Mouse (Mus musculus) macrophage (primary cell): Measurements from ENCODE around the gene Abcb1a. TPM values are rescaled to one million over a fixed set of nuclear protein-coding genes. Genes with fewer than 3 reads are reported as not detected.

Source experiments
- H3K27ac ChIP-seq: fragments of 350-480 bp; formaldehyde crosslinking; 2 replicates; pipeline ENCODE4 v1.9.0; 2021
- H3K36me3 ChIP-seq: fragments of 350-480 bp; formaldehyde crosslinking; 2 replicates; pipeline ENCODE4 v1.9.0; 2021; ENCODE audit errors: inconsistent target
- H3K4me3 ChIP-seq: fragments of 350-480 bp; formaldehyde crosslinking; 2 replicates; pipeline ENCODE4 v1.9.0; 2021; ENCODE audit errors: inconsistent target
- H3K79me2 ChIP-seq: fragments of 350-480 bp; formaldehyde crosslinking; 2 replicates; pipeline ENCODE4 v1.9.0; 2021; ENCODE audit errors: inconsistent target
- WGBS: methylation state at CpG from one replicate; pipeline ENCODE4 v1.1.7; 2026; ENCODE audit warnings: inconsistent platforms; ENCODE audit not compliant: missing documents; 5-methylcytosine and 5-hydroxymethylcytosine counted together
- polyA plus RNA-seq: library from polyadenylated mRNA; stranded (reverse); fragments of 250-400 nt; gene quantifications from 3 replicates; pipeline ENCODE4 v1.2.4, GENCODE M21; 2018; ENCODE audit warnings: inconsistent platforms
- total RNA-seq, 78 experiments: library from RNA; depleted of rRNA; stranded (reverse); fragments of 250-400 nt; gene quantifications; 1 replicate in 9 of 78; 2 replicates in 24 of 78; 3 replicates in 43 of 78; 4 replicates in 2 of 78; pipeline ENCODE4 v1.2.4; 2018; ENCODE audit warnings: inconsistent platforms in 56 of 78

Gene Abcb1a
- total RNA-seq (2018; cell fraction: chromatin; rRNA removed), result 10 to 100 TPM in 4 of 26 experiments, 1 to 10 TPM in 20, under 1 TPM in 2; 0.62 to 13.2 (median 4.6) TPM
- 1 to 10 TPM; 2.9 to 9.4 (median 7.0) TPM for total RNA-seq (2018; cell fraction: cytosol; rRNA removed)
- 10 to 100 TPM in 6 of 26 experiments, 1 to 10 TPM in 20; 5.2 to 11.7 (median 8.4) TPM for total RNA-seq (2018; cell fraction: nucleus; rRNA removed)
- polyA plus RNA-seq, result 7.6 to 8.1 TPM (median 7.8 TPM) in 3 replicates

DNA sequence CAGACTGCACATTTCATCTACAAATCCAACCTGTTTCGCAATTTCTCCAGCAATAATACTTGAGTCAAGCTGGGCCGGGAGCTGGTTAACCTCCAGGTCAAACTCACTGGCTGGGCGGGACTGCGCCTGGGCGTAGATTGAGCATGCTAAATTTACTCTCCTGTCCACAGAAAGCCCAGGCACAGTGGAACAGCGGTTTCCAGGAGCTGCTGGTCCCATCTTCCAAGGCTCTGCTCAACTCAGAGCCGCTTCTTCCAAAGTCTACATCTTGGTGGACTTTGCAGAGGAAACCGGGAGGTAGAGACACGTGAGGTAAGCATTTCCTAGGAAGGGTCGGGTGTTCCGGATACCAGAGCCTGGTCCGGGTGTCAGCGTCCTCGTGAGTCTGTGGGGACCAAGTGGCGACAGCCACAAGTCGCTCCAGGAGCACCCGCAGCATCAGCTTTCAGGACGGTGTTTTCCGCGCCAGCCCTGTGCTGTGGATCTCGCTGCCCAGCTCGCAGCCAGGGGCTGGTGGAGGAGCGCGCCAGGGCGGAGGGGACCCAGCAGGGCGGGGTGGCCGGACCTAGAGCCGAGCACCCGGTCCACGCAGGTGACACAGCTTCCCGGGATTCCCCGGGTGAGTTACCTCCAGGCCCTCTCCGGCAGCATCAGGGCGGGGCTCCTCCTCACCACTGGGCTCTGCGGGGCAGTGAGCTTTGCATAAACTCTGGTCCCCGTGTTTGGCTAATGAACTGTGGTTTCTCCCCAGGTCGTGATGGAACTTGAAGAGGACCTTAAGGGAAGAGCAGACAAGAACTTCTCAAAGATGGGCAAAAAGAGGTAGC lies at the start of gene Abcb1a:
TSS of gene Abcb1a (plus strand) at position 167 of the 827 bp plus-strand sequence.
- WGBS, result 5% methylated on average over 37 of the region's 37 CpGs
- Histone ChIP-seq H3K79me2 (no peaks in the 10 kb centered on the region), H3K36me3 (no peaks in the 10 kb centered on the region), H3K4me3 (peak within 1 kb of the TSS; percentile 43), H3K27ac (no peak within 1 kb of the TSS)

DNA sequence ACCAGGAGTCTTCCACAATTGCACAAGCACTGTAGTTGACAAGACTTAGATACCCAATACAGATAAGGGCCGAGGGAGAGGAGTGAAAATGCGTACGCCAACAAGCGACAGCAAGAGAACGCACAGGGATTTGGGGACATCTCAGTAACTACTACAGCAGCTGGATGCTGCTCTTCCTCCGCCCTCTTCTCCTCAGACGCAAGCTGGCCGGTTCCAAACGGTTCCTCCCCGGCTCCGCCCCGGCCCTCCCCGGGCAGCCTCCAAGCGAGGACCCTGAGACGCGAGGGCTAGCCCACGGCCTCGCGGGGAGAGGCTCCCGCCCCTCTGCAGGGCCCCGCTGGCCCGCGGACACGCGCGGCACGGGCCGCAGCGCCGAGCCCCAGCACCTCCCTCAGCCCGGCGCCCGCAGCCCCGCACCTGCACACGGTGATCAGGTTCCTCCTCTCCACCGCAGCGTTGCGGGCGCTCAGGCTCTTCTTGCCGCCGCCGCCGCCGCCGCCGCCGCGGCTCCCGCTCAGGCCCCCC lies 37.7 kb upstream of the Abcb1a start:
- 2% methylated on average over 38 of the region's 49 CpGs for WGBS
- peak overlapping the region; percentile 28 for H3K4me3 ChIP-seq
- H3K27ac ChIP-seq, result no peak overlapping the region
- no peaks in the 10 kb centered on the region for H3K36me3 ChIP-seq
- H3K79me2 ChIP-seq, result no peaks in the 10 kb centered on the region

DNA sequence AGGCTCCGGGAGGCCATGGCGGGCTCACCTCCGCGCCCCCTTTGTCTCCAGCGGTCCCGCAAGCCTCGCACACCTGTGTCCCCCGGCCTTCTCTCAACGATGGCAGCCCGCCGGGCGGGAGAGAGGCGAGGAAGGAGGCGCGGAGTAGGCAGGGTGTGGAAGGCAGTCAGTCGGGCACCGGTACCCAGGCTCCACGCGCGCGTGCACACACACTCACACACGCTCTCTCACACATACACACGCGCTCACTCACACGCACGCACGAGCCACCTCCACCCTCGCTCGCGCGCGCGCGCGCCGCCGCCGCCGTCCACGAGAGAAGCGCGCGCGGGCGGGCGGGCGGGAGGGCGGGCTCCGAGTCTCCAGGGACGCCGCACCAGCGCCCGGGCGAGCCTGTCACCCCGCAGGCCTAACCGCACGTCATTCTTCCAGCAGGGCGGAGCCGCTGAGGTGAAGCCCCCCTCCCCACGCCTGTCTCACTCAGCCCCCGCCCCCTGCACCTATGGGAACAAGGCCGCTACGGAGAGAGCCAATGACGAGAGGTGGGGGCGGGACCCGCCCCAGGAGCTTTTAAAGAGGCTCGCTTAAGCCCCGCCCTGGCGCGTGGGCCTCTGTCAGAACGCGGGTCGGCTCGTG lies 37.2 kb upstream of the Abcb1a start, which contains the start of gene Rundc3b:
TSS of gene Rundc3b (minus strand) at position 357 of the 636 bp plus-strand sequence.
- H3K4me3 ChIP-seq, result peak within 1 kb of the TSS; percentile 28
- no peaks in the 10 kb centered on the region for H3K36me3 ChIP-seq
- no peaks in the 10 kb centered on the region for H3K79me2 ChIP-seq
- under 1% methylated on average over 54 of the region's 74 CpGs for WGBS
- no peak within 1 kb of the TSS for H3K27ac ChIP-seq

DNA sequence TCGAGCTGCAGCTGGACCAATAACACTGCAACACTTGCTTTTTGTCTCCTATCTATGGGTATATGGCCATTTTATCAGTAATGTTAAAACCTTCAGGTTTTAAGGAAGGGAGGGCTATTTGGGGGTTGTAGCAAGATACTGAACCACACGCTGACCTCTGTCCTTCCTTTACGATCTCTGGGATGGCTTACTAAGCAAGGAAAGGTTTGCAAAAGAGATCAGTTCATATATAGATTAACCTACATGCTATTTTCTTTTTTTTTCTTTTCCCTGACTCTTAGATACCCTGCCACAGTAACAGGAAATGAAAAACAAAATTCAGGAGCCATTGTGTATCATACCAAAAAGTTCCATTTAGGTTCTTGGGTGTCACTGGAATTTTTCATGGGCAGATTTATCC lies 27.0 kb upstream of the Abcb1a start:
- Histone ChIP-seq H3K79me2 (no peaks in the 10 kb centered on the region), H3K36me3 (no peaks in the 10 kb centered on the region), H3K27ac (no peak overlapping the region), H3K4me3 (no peak overlapping the region)
- 100% methylated on average over 3 of the region's 3 CpGs for WGBS

DNA sequence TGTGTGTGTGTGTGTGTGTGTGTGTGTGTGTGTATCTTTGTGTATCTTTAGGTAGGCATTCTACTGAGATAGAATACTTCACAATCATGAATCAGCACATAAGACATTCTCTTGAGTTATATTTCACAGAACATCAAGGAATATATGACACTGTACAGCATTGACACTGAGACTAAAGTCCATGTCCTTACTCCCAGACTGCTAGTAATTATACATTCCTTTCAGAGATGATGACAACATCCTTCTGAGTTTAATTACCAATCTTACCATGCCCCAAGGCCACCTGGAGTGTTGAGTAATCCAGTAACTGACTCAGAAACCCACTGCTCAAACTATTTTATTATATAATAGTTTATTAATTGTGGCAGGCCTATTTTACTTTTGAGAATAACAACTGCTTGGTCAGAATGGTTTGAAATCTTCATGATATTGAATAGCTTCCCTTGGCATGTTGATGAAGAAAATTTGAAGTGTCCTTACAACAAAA lies 25.3 kb upstream of the Abcb1a start:
- Histone ChIP-seq H3K79me2 (no peaks in the 10 kb centered on the region), H3K36me3 (no peaks in the 10 kb centered on the region)

DNA sequence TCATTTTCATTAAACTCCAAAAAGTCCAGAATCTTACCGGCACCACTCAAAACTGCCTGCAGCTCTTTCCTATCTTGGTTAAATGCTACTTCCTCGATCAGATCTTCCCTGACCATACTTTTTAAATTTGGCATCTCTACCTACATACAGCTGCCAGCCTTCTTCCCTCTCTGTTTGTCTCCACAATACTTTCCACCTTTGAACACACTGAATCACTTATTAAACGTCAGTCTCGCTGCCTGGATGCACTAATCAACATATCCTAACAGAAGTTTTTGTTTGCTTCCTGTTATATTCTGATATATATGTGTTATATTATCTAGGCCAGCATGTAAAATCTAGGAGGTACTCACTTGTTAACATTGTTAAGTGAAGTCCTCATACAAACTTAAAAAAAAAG lies 11.6 kb upstream of the Abcb1a start:
- H3K27ac ChIP-seq, result no peak overlapping the region
- 66% methylated on average over 4 of the region's 4 CpGs for WGBS
- H3K4me3 ChIP-seq, result no peak overlapping the region
- H3K36me3 ChIP-seq, result no peaks in the 10 kb centered on the region
- H3K79me2 ChIP-seq, result no peaks in the 10 kb centered on the region

More for the DNA sequence above, 25.3 kb upstream of the Abcb1a start:
- Histone ChIP-seq H3K4me3 (no peak overlapping the region), H3K27ac (no peak overlapping the region)

DNA sequence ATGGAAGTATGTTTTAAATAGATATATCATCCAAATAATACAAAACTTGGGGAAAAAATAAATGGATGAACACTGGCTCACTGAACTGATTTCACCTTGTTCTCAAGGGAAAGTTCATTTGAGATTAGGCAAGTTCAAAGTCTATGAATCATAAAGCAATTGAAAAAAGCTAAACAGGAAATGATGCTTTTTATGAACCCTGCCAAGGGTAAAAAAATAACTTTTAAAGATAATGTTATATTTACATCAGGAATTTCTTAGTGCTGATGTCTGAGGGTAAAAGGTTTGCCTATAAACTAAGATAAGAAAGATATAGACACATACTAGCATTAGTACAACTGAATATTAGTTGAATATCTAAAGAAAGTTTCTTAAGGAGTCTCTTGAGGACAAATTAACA lies 11.1 kb upstream of the Abcb1a start:
- no peaks in the 10 kb centered on the region for H3K36me3 ChIP-seq
- H3K4me3 ChIP-seq, result no peak overlapping the region
- H3K27ac ChIP-seq, result no peak overlapping the region
- no peaks in the 10 kb centered on the region for H3K79me2 ChIP-seq

DNA sequence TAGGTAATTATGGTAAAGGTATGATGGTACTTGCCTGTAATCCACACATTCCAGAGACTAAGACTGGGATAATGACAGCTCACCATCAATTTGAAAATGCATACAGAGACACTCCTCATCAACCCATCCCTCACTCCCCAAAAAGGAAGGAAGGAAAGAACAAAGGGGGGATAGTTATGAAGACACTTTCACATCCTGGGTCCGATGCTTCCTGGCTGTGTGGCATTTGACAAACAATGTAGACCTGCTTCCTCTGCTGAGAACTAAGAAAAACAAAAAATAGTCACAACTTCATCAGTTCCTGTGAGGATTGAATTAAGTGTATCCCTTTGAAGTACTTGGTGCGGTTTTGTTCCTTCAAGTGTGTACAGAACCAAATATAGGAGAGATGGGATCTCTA lies 7.8 kb upstream of the Abcb1a start:
- Histone ChIP-seq H3K36me3 (no peaks in the 10 kb centered on the region), H3K79me2 (no peaks in the 10 kb centered on the region), H3K27ac (no peak overlapping the region), H3K4me3 (no peak overlapping the region)
- WGBS, result 90% methylated on average over 2 of the region's 2 CpGs

DNA sequence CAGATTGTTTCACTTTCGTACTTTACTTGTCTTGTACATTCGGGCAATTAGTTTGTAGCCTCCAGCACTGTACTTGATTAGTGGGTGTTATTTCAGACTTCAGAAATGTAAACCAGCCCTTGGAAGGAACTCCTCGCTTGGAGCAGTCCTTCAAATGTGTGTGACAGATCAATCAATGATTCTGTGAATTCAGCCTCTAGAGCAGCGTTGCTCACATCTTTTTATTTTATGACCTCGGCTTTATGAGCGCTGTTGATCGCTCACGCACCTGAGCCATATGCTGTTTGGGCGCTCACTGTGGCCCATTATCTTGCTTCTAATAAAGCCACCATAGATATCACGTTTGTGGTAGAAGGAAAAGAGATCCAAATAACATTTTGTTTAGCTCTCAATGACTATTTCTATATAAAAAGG lies 868 bp downstream of the Abcb1a start:
- no peak overlapping the region for H3K27ac ChIP-seq
- WGBS, result 67% methylated on average over 10 of the region's 10 CpGs
- H3K4me3 ChIP-seq, result peak overlapping the region; percentile 43
- H3K36me3 ChIP-seq, result no peaks in the 10 kb centered on the region
- no peaks in the 10 kb centered on the region for H3K79me2 ChIP-seq

DNA sequence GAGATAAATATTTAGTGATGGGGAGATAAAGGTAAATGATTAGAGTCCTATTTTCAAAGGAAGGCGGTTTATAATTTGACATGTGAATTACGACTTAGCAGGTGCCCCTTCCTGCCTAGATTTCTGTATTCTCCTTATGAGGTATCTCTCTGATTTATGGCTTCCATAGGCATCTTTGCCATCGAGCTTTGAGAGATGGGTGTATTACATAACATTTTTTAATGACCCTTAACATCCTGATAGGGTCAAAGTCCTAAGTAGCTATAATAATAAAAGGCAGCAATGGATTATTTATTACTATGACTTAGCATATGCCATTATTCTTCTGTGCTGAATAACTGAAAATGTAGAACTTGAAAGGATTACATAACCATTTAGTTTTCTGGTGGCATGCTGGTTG lies 4.8 kb downstream of the Abcb1a start:
- WGBS, result 61% methylated on average over 3 of the region's 3 CpGs

DNA sequence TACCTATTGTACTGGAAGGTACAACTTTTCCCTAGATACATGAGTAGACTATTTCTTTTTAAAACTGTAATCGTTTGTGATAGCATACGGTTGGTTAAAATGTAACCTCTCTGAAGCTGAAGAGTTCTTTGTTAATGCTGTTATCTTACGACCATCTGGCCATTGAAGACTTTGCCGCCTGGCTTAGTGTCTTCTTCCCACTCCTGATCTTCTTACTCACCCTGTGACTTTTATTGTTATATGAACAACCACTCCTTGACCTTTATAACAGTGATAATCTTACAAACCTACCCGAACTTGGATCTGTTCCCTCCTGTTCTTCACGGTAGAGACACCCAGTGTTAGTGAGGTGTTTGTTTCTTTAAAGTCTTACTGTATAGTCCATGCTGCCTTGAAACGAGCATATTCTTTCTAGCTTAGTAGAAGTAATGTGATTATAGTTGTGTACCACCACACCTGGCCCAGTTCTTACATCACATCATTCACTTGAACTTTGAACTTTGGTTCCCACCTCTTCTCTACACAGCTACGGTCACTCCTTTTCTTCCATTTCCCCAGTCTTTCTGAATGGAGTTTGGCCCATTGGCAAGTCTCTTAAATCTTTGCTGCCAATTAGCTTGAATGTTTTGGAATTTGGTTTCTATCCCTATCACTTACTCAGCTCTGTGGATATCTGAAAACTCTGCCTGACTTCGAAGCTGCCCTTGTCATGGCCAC lies 8.0 kb downstream of the Abcb1a start:
- Histone ChIP-seq H3K4me3 (no peak overlapping the region), H3K79me2 (no peaks in the 10 kb centered on the region), H3K27ac (no peak overlapping the region), H3K36me3 (no peaks in the 10 kb centered on the region)
- WGBS, result 91% methylated on average over 9 of the region's 9 CpGs

More for the DNA sequence above, 4.8 kb downstream of the Abcb1a start:
- no peak overlapping the region for H3K27ac ChIP-seq
- no peaks in the 10 kb centered on the region for H3K36me3 ChIP-seq
- no peak overlapping the region for H3K4me3 ChIP-seq
- H3K79me2 ChIP-seq, result no peaks in the 10 kb centered on the region

DNA sequence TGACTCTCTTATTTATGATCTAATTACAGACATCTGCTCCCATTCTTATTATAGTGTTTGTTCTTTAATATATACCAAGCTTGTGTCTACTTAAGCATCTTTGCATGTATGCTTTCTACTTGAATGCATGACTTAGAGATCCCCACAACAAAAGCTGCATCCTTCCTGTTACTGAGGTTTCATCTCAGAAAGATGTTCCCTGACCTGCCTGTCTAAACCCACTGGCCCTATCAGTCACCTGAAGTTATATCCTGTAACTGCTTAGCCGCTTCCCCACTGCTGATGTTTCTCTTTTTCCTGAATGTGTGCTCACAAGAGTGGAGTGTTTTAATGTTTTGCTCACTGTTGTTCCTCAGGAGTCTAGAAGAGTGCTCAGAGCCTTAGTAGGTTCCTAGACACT lies 9.7 kb downstream of the Abcb1a start:
- no peaks in the 10 kb centered on the region for H3K79me2 ChIP-seq
- 93% methylated on average over 1 of the region's 1 CpGs for WGBS
- H3K4me3 ChIP-seq, result no peak overlapping the region
- H3K36me3 ChIP-seq, result no peaks in the 10 kb centered on the region
- H3K27ac ChIP-seq, result no peak overlapping the region

DNA sequence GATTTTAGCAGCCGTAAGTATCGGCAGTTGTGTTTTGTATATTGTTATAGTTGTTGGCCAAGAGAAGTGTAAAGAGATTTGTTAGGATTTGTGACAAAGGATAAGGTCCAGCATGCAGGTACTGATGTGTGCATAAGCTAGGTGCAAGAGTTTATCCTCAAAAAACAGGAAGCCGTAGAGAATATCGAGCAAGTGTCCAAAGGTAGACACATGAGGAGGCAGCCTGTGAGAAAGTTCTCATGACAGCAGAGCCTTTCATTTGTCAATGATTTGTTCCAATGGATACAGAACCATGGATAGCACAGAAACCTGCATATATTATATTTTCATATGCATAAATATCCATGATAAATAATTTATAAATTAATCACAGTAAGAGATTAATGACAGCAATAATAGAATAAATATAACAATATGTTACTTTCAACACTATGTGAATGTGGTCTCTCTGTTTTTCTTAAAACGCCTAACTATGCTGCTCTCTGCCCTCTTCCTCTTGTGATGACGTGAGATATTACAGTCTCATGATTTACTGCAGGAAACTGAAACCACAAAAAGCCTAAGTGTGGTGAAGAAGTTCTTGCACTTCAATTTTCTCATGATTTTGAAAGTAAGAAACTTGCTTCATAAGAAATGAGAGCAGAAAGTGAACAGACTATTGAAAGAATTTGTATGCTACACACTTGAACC lies 15.5 kb downstream of the Abcb1a start:
- H3K79me2 ChIP-seq, result no peaks in the 10 kb centered on the region
- peak overlapping the region; percentile 86 for H3K27ac ChIP-seq
- no peak overlapping the region for H3K4me3 ChIP-seq
- no peaks in the 10 kb centered on the region for H3K36me3 ChIP-seq
- 30% methylated on average over 6 of the region's 6 CpGs for WGBS

DNA sequence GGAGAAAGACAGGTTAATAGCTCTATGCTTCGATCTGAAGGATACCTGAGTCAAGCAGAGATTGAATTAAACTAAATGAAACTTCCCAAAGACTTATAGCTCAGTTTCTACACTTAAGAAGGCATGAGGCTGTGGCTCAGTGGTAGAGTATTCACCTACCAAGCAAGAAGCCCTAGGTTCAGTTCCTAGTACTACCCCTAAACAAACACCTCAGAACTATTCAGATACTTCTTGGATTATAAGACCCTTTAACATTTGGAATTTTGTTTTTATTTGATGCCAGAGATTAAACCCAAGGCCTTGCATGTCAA lies 16.0 kb downstream of the Abcb1a start:
- Histone ChIP-seq H3K79me2 (no peaks in the 10 kb centered on the region), H3K4me3 (no peak overlapping the region), H3K27ac (peak overlapping the region; percentile 86), H3K36me3 (no peaks in the 10 kb centered on the region)
- WGBS, result 0% methylated on average over 1 of the region's 1 CpGs
